Mouse (Mus musculus) thymus, adult 2 months (tissue): ENCODE results near the gene Ppfibp1.

ENCODE experiments used
- CTCF ChIP-seq: fragments of 200-500 bp; IDR thresholded peaks from 2 replicates; pipeline ENCODE4 v1.5.1; 2012; ENCODE audit warnings: mild to moderate bottlenecking, control low read depth, low read length, moderate library complexity, borderline replicate concordance; ENCODE audit not compliant: control insufficient read depth, poor library complexity, insufficient read depth; ENCODE audit errors: extremely low read depth
- POLR2A ChIP-seq: fragments of 200-500 bp; IDR thresholded peaks from 2 replicates; pipeline ENCODE4 v1.6.1; 2012; ENCODE audit warnings: mild to moderate bottlenecking, low read length, control low read depth, moderate library complexity; ENCODE audit not compliant: control insufficient read depth, poor library complexity, insufficient read depth; ENCODE audit errors: extremely low read depth

GRCm38 (mm10) chr6:147076878-147077277, 188.6 kb downstream of the Ppfibp1 start:
- no peak for TF ChIP-seq CTCF
- TF ChIP-seq POLR2A = no peak
